Mouse (Mus musculus) heart, adult 2 months (tissue): ENCODE measurements at regions not wholly inside any gene's neighbourhood (a gene's known extent, or its start where the extent isn't known, plus 50 kb on each side); places are given as distances from the start of the nearest gene placed in this dataset.

Experiments used
- CTCF ChIP-seq: fragments of 200-600 bp; IDR thresholded peaks from 2 replicates; pipeline ENCODE4 v1.8.1; 2022; ENCODE audit warnings: antibody characterized with exemption, mild to moderate bottlenecking, moderate library complexity
- EP300 ChIP-seq: fragments of 200-500 bp; IDR thresholded peaks from 2 replicates; pipeline ENCODE4 v1.6.1; 2011; ENCODE audit warnings: low read depth, low read length, control low read depth; ENCODE audit not compliant: insufficient read depth

DNA sequence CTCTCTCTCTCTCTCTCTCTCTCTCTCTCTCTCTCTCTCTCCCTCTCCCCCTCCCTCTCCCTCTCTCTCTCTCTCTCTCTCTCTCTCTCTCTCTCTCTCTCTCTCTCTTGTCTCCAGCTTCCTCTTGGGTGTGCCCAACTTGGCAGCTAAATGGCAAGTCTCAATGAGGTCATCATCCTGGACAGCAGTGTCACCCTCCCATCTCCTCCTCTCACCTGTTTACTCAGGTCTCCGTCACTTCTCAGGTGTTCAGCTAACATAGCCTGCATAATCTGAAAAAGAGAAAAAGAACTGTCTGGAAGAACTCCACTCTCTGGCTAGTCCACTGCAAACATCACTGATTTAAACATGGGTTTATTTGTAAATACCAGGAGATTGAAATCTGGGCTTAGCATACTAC lies 89.1 kb downstream of the Edn1 start:
- TF ChIP-seq CTCF (no peak), EP300 (no peak)
